Mouse (Mus musculus) neural tube, embryonic 13.5 days (tissue): ENCODE measurements around the gene Slc22a14. TPM values are rescaled to one million over a fixed set of nuclear protein-coding genes. Genes with fewer than 3 reads are reported as not detected.

Source experiments
- ATAC-seq: fragments of 200-750 bp; cut with Nextera tagmentation; 2 replicates; pipeline ENCODE4 v1.8.0; 2017; ENCODE audit warnings: low read depth, mild to moderate bottlenecking, moderate TSS enrichment, moderate library complexity
- H3K27ac ChIP-seq: fragments of 300-500 bp; sonication (generic); replicated peaks from 2 replicates; pipeline ENCODE4 v1.5.1; 2015; ENCODE audit warnings: moderate library complexity, mild to moderate bottlenecking, inconsistent platforms
- H3K27me3 ChIP-seq: fragments of 300-500 bp; sonication (generic); 2 replicates; pipeline ENCODE4 v1.6.1; 2015; ENCODE audit warnings: mild to moderate bottlenecking, inconsistent platforms
- H3K36me3 ChIP-seq: fragments of 300-500 bp; sonication (generic); 2 replicates; pipeline ENCODE4 v1.6.1; 2015; ENCODE audit warnings: mild to moderate bottlenecking, inconsistent platforms
- H3K4me1 ChIP-seq: fragments of 300-500 bp; sonication (generic); replicated peaks from 2 replicates; pipeline ENCODE4 v1.6.1; 2015; ENCODE audit warnings: inconsistent platforms
- H3K4me2 ChIP-seq: fragments of 300-500 bp; sonication (generic); 2 replicates; pipeline ENCODE4 v1.6.1; 2015; ENCODE audit warnings: inconsistent platforms, mild to moderate bottlenecking, moderate library complexity
- H3K4me3 ChIP-seq: fragments of 300-500 bp; sonication (generic); 2 replicates; pipeline ENCODE4 v1.5.1; 2015; ENCODE audit warnings: mild to moderate bottlenecking, inconsistent platforms
- H3K9ac ChIP-seq: fragments of 300-500 bp; sonication (generic); 2 replicates; pipeline ENCODE4 v1.6.1; 2015; ENCODE audit warnings: moderate library complexity, mild to moderate bottlenecking, inconsistent platforms
- H3K9me3 ChIP-seq: fragments of 300-500 bp; sonication (generic); 2 replicates; pipeline ENCODE4 v1.6.1; 2016; ENCODE audit warnings: inconsistent platforms
- WGBS: fragments of 180-500 bp; shearing (Covaris S2); methylation state at CpG from one replicate; pipeline ENCODE4 v1.1.7; 2015; 5-methylcytosine and 5-hydroxymethylcytosine counted together
- polyA plus RNA-seq: library from polyadenylated mRNA; unstranded; fragments of >200 nt; fragmentation: Nextera tagmentation; extraction: Ambion mirVana; gene quantifications from 2 replicates; pipeline ENCODE4 v1.2.1, GENCODE M21; 2015

The Slc22a14 gene
- not detected in 2 replicates for polyA plus RNA-seq

- 80% methylated on average over 7 of the region's 7 CpGs for WGBS
- H3K4me3 ChIP-seq: no peak within 1 kb of the TSS
- no peaks in the 10 kb centered on the region for H3K4me1 ChIP-seq
- H3K9me3 ChIP-seq: no peaks in the 10 kb centered on the region
- H3K4me2 ChIP-seq: no peak within 1 kb of the TSS
- no peaks in the 10 kb centered on the region for H3K36me3 ChIP-seq
- H3K27me3 ChIP-seq: no peaks in the 10 kb centered on the region
- no peak within 1 kb of the TSS for H3K27ac ChIP-seq
- no peak for ATAC-seq
- no peak within 1 kb of the TSS for H3K9ac ChIP-seq
Observed at GRCm38 (mm10) chr9:119365284-119365683, at the start of gene Slc22a14. Gene Slc22a14 (minus strand): TSS chr9:119365553.

- H3K4me1 ChIP-seq: peaks cover 39% of the 10 kb centered on the region
- H3K4me3 ChIP-seq: no peak overlapping the region
- no peaks in the 10 kb centered on the region for H3K27me3 ChIP-seq
- no peak overlapping the region for H3K9ac ChIP-seq
- ATAC-seq: no peak
- 82% methylated on average over 5 of the region's 5 CpGs for WGBS
- H3K36me3 ChIP-seq: peaks cover 16% of the 10 kb centered on the region
- no peak overlapping the region for H3K27ac ChIP-seq
- no peak overlapping the region for H3K4me2 ChIP-seq
- H3K9me3 ChIP-seq: no peaks in the 10 kb centered on the region; the same call in 1 of the 2 replicates
Observed at GRCm38 (mm10) chr9:119409864-119410263, 44.5 kb upstream of the Slc22a14 start.

- peaks cover 46% of the 10 kb centered on the region for H3K4me1 ChIP-seq
- no peaks in the 10 kb centered on the region for H3K27me3 ChIP-seq
- no peak overlapping the region for H3K4me3 ChIP-seq
- H3K36me3 ChIP-seq: peaks cover 16% of the 10 kb centered on the region
- no peak for ATAC-seq
- WGBS: 79% methylated on average over 11 of the region's 11 CpGs
- 0 out of 2 replicates have a peak overlapping the region, but pooled peaks have one; percentile 9 for H3K27ac ChIP-seq
- H3K4me2 ChIP-seq: no peak overlapping the region
- H3K9me3 ChIP-seq: no peaks in the 10 kb centered on the region; the same call in 1 of the 2 replicates
- no peak overlapping the region for H3K9ac ChIP-seq
Observed at GRCm38 (mm10) chr9:119408898-119409664, 43.7 kb upstream of the Slc22a14 start.

- 90% methylated on average over 15 of the region's 15 CpGs for WGBS
- peaks cover 54% of the 10 kb centered on the region for H3K4me1 ChIP-seq
- no peak for ATAC-seq
Observed at GRCm38 (mm10) chr9:119407884-119408283, 42.5 kb upstream of the Slc22a14 start.

GRCm38 (mm10) chr9:119404090-119404489, 38.7 kb upstream of the Slc22a14 start:
- no peaks in the 10 kb centered on the region for H3K27me3 ChIP-seq
- H3K4me1 ChIP-seq: peaks cover 60% of the 10 kb centered on the region
- peak overlapping the region; percentile 82 for H3K4me2 ChIP-seq
- H3K9ac ChIP-seq: peak overlapping the region; percentile 100
- no peak for ATAC-seq
- H3K9me3 ChIP-seq: no peaks in the 10 kb centered on the region
- 68% methylated on average over 5 of the region's 5 CpGs for WGBS
- H3K27ac ChIP-seq: no peak overlapping the region
- peak overlapping the region; percentile 93 for H3K4me3 ChIP-seq
- H3K36me3 ChIP-seq: no peaks in the 10 kb centered on the region; the same call in 1 of the 2 replicates

More at GRCm38 (mm10) chr9:119407884-119408283, 42.5 kb upstream of the Slc22a14 start:
- Histone ChIP-seq H3K9ac (no peak overlapping the region), H3K9me3 (no peaks in the 10 kb centered on the region; the same call in 1 of the 2 replicates), H3K36me3 (peaks cover 12% of the 10 kb centered on the region), H3K4me3 (no peak overlapping the region), H3K27ac (0 out of 2 replicates have a peak overlapping the region, but pooled peaks have one; percentile 9), H3K27me3 (no peaks in the 10 kb centered on the region), H3K4me2 (no peak overlapping the region)

- Histone ChIP-seq H3K4me2 (peak overlapping the region; percentile 82), H3K27me3 (no peaks in the 10 kb centered on the region), H3K9me3 (no peaks in the 10 kb centered on the region), H3K4me3 (peak overlapping the region; percentile 93), H3K36me3 (no peaks in the 10 kb centered on the region; the same call in 1 of the 2 replicates), H3K9ac (peak overlapping the region; percentile 100), H3K27ac (peak overlapping the region; percentile 100), H3K4me1 (peaks cover 52% of the 10 kb centered on the region)
- peak; percentile 56 for ATAC-seq
- WGBS: under 1% methylated on average over 26 of the region's 26 CpGs
Observed at GRCm38 (mm10) chr9:119403236-119403641, 37.9 kb upstream of the Slc22a14 start.

- H3K4me1 ChIP-seq: peaks cover 45% of the 10 kb centered on the region
- ATAC-seq: peak; percentile 62
- under 1% methylated on average over 126 of the region's 127 CpGs for WGBS
Observed at GRCm38 (mm10) chr9:119402253-119403235, 37.2 kb upstream of the Slc22a14 start.

GRCm38 (mm10) chr9:119401801-119402214, 36.5 kb upstream of the Slc22a14 start, which contains the start of gene Acvr2b:
Gene Acvr2b (plus strand): TSS chr9:119402118.
- Histone ChIP-seq H3K36me3 (no peaks in the 10 kb centered on the region; the same call in 1 of the 2 replicates), H3K27me3 (no peaks in the 10 kb centered on the region), H3K4me1 (peaks cover 43% of the 10 kb centered on the region), H3K9ac (peak within 1 kb of the TSS; percentile 100), H3K4me2 (peak within 1 kb of the TSS; percentile 82), H3K27ac (peak within 1 kb of the TSS; percentile 100), H3K9me3 (no peaks in the 10 kb centered on the region), H3K4me3 (peak within 1 kb of the TSS; percentile 93)
- 0% methylated on average over 21 of the region's 32 CpGs for WGBS
- ATAC-seq: peak; percentile 95

More at GRCm38 (mm10) chr9:119402253-119403235, 37.2 kb upstream of the Slc22a14 start:
- Histone ChIP-seq H3K27me3 (no peaks in the 10 kb centered on the region), H3K4me3 (peak overlapping the region; percentile 93), H3K9me3 (no peaks in the 10 kb centered on the region), H3K27ac (peak overlapping the region; percentile 100), H3K4me2 (peak overlapping the region; percentile 82), H3K9ac (peak overlapping the region; percentile 100), H3K36me3 (no peaks in the 10 kb centered on the region; the same call in 1 of the 2 replicates)

- H3K27ac ChIP-seq: peak overlapping the region; percentile 100
- no peaks in the 10 kb centered on the region for H3K27me3 ChIP-seq
- H3K4me3 ChIP-seq: peak overlapping the region; percentile 93
- H3K36me3 ChIP-seq: no peaks in the 10 kb centered on the region; the same call in 1 of the 2 replicates
- peak overlapping the region; percentile 100 for H3K9ac ChIP-seq
- ATAC-seq: no peak
- H3K9me3 ChIP-seq: no peaks in the 10 kb centered on the region
- peak overlapping the region; percentile 82 for H3K4me2 ChIP-seq
- 4% methylated on average over 7 of the region's 7 CpGs for WGBS
- peaks cover 40% of the 10 kb centered on the region for H3K4me1 ChIP-seq
Observed at GRCm38 (mm10) chr9:119401351-119401750, 36.0 kb upstream of the Slc22a14 start.

GRCm38 (mm10) chr9:119394808-119395207, 29.5 kb upstream of the Slc22a14 start:
- no peaks in the 10 kb centered on the region for H3K27me3 ChIP-seq
- WGBS: 82% methylated on average over 1 of the region's 1 CpGs
- H3K9me3 ChIP-seq: no peaks in the 10 kb centered on the region
- H3K36me3 ChIP-seq: no peaks in the 10 kb centered on the region
- no peak overlapping the region for H3K9ac ChIP-seq
- H3K4me2 ChIP-seq: no peak overlapping the region
- ATAC-seq: no peak
- H3K4me1 ChIP-seq: no peaks in the 10 kb centered on the region
- H3K27ac ChIP-seq: no peak overlapping the region
- H3K4me3 ChIP-seq: no peak overlapping the region

- Histone ChIP-seq H3K9ac (no peak overlapping the region), H3K4me2 (no peak overlapping the region), H3K36me3 (no peaks in the 10 kb centered on the region), H3K4me3 (no peak overlapping the region), H3K27me3 (no peaks in the 10 kb centered on the region), H3K27ac (no peak overlapping the region), H3K9me3 (no peaks in the 10 kb centered on the region), H3K4me1 (no peaks in the 10 kb centered on the region)
- no peak for ATAC-seq
- WGBS: 92% methylated on average over 2 of the region's 2 CpGs
Observed at GRCm38 (mm10) chr9:119390214-119390613, 24.9 kb upstream of the Slc22a14 start.
